Mouse (Mus musculus) liver (tissue): Measurements from ENCODE around the gene Kcnk2.

Source experiments
- DNase-seq: peaks from one replicate; pipeline ENCODE4 v3.0.0-alpha.2; 2020; ENCODE audit warnings: mixed read lengths

Kcnk2 gene

DNA sequence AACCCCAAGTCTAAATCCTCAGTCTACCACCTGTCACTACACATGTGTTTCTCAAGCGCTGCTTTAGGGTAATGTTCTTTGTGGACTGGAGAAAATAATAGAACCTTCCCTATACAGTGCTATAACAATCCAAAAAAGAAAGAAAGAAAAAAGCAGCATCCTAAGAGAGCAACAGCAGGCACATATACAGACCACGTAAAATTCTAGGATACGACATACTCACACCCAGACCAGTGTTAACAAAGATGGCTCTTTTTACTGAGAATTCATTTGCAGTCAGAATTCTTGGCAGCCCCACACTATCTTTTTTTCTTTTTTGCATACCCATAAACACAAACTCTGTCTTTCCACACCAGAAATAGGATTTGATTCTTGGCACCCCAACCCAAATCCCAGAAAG, 187.6 kb downstream of the Kcnk2 start:
- DNase-seq = no peak

DNA sequence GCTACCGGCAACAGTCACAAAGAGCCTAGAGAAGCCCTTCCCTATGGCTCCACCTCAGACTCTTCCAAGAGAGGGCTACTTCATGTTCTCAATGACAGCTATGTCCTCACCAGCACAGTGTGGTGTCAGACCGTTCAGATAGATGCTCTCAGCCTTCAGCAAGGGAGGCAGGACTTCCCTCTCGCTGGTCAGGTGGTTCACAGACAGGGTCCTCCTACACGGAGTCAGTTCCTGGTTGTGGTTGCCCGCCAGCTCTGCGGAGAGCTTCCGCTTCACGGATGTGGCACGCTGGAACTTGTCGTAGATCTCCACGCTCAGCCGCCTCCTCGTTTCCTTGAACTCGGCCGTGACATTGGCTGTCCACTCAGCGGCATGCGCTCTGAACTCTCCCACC, 192.4 kb downstream of the Kcnk2 start:
- no peak for DNase-seq

GRCm38 (mm10) chr1:189209029-189209714, 192.9 kb downstream of the Kcnk2 start:
- DNase-seq = no peak

- DNase-seq = no peak
These were observed 193.5 kb downstream of the Kcnk2 start for GRCm38 (mm10) chr1:189208605-189209004.

DNA sequence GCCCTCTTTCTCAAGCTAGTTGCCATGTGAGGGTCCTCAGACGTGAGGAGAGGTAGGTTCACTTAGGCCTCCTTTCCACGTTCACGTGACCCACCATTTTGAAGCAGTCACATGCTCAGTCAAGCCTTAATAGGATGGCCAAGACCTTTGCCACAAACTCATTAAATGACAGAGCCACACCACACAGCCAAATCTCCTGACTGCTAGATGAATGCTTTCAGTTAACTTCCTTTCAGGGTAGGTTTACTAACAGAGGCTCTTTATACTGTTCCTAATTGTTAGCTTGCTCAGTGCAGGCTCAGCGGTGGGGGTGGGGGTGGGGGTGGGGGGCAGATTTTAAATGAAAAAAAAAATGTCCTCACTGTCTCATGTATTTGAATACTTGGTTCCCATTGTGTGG, 206.3 kb downstream of the Kcnk2 start:
- no peak for DNase-seq

DNA sequence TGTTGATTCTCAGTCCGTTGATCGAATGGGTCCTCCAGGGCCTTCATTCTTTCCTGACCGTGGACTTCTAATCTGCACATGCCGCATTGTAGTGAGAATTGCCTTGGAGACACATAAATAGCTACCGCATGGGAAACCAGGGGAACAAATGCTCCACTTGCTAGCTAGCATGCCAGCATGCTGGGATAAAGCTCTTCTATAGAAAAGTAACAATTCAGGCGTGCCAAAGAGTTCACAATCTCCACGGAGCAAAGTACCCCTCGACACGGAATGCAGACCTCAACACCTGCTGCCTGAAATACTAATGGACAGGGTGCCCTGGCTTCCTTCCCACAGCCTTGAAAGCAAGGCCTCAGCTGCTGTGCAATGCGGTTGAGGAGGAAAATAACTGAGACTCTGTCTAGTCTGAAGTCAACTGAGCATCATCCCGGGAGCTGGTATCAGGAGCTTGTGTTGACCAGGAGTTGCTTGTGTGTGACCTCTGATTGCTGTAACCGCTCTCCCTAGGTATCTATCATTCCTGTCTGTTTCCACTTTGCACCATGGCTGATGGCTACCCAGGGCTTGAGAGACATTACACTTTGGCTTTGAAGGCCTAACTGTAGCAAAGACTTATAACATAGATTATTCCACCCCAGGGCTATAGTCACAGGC, 214.2 kb downstream of the Kcnk2 start:
- no peak for DNase-seq

DNA sequence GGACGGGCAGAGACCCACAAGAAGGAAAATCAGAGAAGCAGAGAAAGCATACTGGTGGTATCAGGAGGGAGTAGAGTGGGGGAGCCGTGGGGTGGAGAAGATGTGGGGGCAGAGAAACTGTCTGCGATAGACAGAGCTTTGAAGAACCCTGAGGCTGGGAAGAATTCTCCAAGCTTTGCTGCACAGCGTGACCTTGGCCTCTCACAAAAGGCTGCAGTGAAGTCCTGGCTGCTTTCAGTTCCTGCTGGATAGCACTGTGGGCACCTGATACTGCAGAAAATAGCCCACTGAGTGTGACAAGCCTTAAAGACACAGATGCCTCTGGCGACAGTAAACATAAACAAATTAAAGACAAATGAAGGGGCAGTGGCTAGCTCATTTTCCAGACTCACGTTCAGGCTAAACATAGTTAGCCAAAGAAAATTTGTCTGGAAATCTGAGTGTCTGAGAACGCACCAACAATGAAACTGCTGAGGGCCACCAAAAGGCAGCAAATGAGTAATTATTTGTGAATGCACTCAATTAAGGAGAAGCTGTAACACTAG, 216.8 kb downstream of the Kcnk2 start:
- no peak for DNase-seq

GRCm38 (mm10) chr1:189177746-189178145, 224.3 kb downstream of the Kcnk2 start:
- DNase-seq = no peak

- no peak for DNase-seq
These were observed 228.6 kb downstream of the Kcnk2 start for GRCm38 (mm10) chr1:189173479-189173878.

DNA sequence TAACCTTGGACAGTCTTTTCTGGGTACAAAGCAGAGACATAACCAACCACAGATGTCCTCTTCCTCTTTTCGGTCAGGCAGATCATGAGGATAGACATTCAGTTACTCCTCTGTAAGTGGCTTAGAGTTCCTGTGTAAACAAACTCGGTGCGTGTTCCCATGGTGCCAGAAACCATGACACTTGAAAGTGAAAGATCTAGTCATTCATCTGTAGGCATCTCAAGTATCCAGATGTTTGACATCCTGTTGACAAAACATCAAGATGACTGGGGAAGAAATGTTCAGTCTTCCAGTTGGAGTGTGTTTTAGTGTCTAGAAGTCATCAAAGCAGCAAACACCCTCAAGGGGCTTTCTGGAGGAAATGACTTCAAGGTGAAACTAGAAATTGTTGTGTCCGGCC, 230.9 kb downstream of the Kcnk2 start:
- no peak for DNase-seq

DNA sequence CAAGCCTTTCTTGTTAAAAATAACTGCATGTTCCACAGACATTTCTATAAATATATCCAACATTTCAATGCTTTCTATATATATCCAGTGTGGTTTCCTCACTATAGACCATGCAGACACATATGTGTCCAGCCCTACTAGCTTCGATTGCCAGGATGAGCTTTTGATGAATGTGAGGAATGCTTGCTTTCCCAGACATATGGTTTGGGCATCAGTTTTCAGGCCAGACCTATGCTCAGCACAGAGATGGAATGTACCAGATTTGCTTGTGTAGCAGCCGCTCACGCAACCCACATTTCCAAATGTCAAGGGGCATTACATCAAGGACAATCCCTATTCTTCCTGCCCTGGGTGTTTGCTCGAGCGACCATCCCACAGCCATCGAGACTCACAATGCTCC, 236.3 kb downstream of the Kcnk2 start:
- no peak for DNase-seq

GRCm38 (mm10) chr1:189165141-189165540, 236.9 kb downstream of the Kcnk2 start:
- no peak for DNase-seq

- DNase-seq = no peak
These were observed 237.4 kb downstream of the Kcnk2 start for GRCm38 (mm10) chr1:189164721-189165120.

GRCm38 (mm10) chr1:189164241-189164640, 237.8 kb downstream of the Kcnk2 start:
- DNase-seq = no peak
